Mouse (Mus musculus): Measurements from ENCODE around the gene Dgkb. TPM values are rescaled to one million over a fixed set of nuclear protein-coding genes. Genes with fewer than 3 reads are reported as not detected.

Dgkb gene
- polyA plus RNA-seq, 1 experiment: 0.07 TPM

DNA sequence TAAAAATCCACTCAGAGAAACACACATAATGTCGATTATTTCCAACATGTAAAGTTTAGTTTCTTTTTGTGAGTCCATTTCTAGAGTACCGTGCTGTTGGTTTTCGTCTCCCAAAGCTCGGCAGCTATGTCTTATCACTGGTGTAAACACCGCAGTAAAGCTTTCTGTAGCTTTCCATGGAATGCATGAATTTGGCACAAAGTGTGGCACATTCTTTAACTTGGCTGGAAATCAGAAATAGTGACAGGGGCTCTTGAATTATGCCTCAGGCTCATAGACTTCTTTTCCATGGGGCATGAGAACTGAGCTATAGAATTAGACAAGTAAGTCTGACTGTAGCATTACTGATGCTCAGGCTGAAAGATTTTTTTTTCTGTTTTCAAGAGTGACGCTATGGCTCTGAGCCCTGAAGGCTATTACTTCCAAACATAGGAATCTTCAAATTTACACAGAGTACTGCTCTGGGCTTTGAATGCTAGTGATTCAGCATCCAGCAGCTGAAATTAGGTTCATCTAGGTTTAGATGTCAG is 179.0 kb downstream of the Dgkb start:
- H3K27me3 ChIP-seq (ENCODE audit: control insufficient read depth, insufficient read depth, low read length): no peaks in the 10 kb centered on the region
- H3K27ac ChIP-seq (ENCODE audit: control insufficient read depth, insufficient read depth, low read depth, low read length): no peak overlapping the region
- no peaks in the 10 kb centered on the region for H3K36me3 ChIP-seq (ENCODE audit: control insufficient read depth, insufficient read depth, low read length)
- TF ChIP-seq POLR2A (IDR thresholded peaks at IDR 0.05; ENCODE audit: control insufficient read depth, low read depth, low read length): no peak
- TF ChIP-seq CTCF (IDR thresholded peaks at IDR 0.05; ENCODE audit: control insufficient read depth, insufficient read depth, insufficient replicate concordance, low read depth, low read length): no peak
- H3K4me1 ChIP-seq (ENCODE audit: control insufficient read depth, insufficient read depth, low read length): no peaks in the 10 kb centered on the region
- no peak overlapping the region for H3K4me3 ChIP-seq (ENCODE audit: control insufficient read depth, low read depth, low read length)

DNA sequence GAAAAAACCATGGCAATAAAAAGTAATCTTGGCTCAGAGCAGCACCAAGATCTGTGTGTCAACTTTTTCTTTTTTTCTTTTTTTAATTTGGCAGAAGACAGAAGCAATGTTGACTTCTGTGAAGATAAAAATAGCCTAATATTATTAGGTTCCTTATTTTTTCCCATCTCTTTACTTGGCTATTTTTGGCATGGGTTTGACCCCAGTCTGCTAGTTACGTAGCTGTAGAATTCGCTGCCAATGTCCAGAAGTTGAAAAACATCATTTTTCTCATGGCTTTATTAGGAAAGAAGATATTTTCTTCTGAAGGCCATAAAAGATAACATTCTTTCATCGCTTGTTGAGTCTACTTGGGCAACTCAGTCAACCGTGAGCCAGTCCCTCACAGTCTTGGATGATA is 200.1 kb downstream of the Dgkb start:
- no peak overlapping the region for H3K27ac ChIP-seq (ENCODE audit: control insufficient read depth, insufficient read depth, low read depth, low read length)
- TF ChIP-seq POLR2A (IDR thresholded peaks at IDR 0.05; ENCODE audit: control insufficient read depth, low read depth, low read length) (no peak), CTCF (IDR thresholded peaks at IDR 0.05; ENCODE audit: control insufficient read depth, insufficient read depth, insufficient replicate concordance, low read depth, low read length) (no peak)
- no peaks in the 10 kb centered on the region for H3K36me3 ChIP-seq (ENCODE audit: control insufficient read depth, insufficient read depth, low read length)
- H3K4me1 ChIP-seq (ENCODE audit: control insufficient read depth, insufficient read depth, low read length): no peaks in the 10 kb centered on the region
- H3K27me3 ChIP-seq (ENCODE audit: control insufficient read depth, insufficient read depth, low read length): no peaks in the 10 kb centered on the region
- no peak overlapping the region for H3K4me3 ChIP-seq (ENCODE audit: control insufficient read depth, low read depth, low read length)

DNA sequence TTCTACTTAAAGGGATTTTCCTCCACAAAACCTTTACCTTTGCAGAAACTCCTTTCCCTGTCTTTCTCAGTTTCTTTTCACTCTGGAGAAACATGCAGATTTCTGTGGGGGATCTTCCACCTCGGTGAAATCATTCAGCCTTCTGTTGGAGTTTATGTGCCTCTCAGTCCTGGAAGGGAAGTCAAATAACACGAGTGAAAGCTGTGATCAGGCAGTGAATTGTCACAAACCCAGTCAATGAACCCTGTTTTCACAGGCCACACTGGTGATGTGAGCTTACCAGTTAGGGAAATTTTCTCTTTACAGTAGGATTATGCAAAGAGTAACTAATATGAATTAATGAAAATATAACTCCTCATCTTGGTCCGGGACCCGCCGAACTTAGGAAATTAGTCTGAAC is 229.7 kb downstream of the Dgkb start:
- H3K4me1 ChIP-seq (ENCODE audit: control insufficient read depth, insufficient read depth, low read length): no peaks in the 10 kb centered on the region
- H3K27ac ChIP-seq (ENCODE audit: control insufficient read depth, insufficient read depth, low read depth, low read length): no peak overlapping the region
- H3K27me3 ChIP-seq (ENCODE audit: control insufficient read depth, insufficient read depth, low read length): no peaks in the 10 kb centered on the region
- H3K36me3 ChIP-seq (ENCODE audit: control insufficient read depth, insufficient read depth, low read length): no peaks in the 10 kb centered on the region
- H3K4me3 ChIP-seq (ENCODE audit: control insufficient read depth, low read depth, low read length): no peak overlapping the region
- TF ChIP-seq CTCF (IDR thresholded peaks at IDR 0.05; ENCODE audit: control insufficient read depth, insufficient read depth, insufficient replicate concordance, low read depth, low read length) (no peak), POLR2A (IDR thresholded peaks at IDR 0.05; ENCODE audit: control insufficient read depth, low read depth, low read length) (no peak)

DNA sequence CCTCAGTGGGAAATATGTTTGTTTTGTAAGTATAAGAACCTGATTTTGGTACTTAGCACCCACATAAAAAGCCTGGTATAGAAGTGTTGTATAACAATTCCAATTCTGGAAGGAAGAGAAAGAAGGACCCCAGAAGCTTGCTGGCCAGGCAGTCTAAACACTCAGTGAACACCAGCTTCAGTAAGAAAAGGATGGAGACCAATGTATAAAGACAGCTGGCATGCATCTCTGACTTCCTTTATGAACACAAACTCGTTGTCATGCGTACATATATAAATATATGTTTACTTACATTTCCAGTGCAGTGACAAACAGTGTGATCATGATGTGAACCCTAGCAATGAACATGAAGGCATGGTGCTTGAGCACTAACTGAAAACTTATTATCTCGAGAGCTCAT is 270.7 kb downstream of the Dgkb start:
- Histone ChIP-seq H3K4me3 (ENCODE audit: control insufficient read depth, low read depth, low read length) (no peak overlapping the region), H3K36me3 (ENCODE audit: control insufficient read depth, insufficient read depth, low read length) (no peaks in the 10 kb centered on the region), H3K27ac (ENCODE audit: control insufficient read depth, insufficient read depth, low read depth, low read length) (no peak overlapping the region), H3K4me1 (ENCODE audit: control insufficient read depth, insufficient read depth, low read length) (no peaks in the 10 kb centered on the region), H3K27me3 (ENCODE audit: control insufficient read depth, insufficient read depth, low read length) (no peaks in the 10 kb centered on the region)
- no peak for TF ChIP-seq CTCF (IDR thresholded peaks at IDR 0.05; ENCODE audit: control insufficient read depth, insufficient read depth, insufficient replicate concordance, low read depth, low read length)
- no peak for TF ChIP-seq POLR2A (IDR thresholded peaks at IDR 0.05; ENCODE audit: control insufficient read depth, low read depth, low read length)

DNA sequence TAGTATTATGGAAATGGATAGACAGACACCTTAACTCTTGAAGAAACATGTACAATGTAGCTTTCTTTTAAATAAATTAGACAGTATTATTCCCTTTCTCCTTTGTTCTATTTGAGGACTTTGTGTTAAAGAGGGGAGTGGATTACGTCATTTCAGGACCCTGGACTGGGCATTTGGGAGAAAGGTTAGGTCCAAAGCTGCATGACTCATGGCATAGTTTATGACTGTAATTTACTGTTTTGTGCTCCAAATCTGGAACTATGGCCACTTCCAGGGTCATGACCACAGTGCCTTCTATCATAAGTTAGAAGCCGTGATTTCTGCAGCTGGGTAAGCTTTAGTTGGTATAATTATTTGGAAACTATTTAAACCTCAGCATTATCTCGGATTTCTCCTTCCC is 294.4 kb downstream of the Dgkb start:
- H3K27ac ChIP-seq (ENCODE audit: control insufficient read depth, insufficient read depth, low read depth, low read length): no peak overlapping the region
- H3K4me1 ChIP-seq (ENCODE audit: control insufficient read depth, insufficient read depth, low read length): no peaks in the 10 kb centered on the region
- TF ChIP-seq CTCF (IDR thresholded peaks at IDR 0.05; ENCODE audit: control insufficient read depth, insufficient read depth, insufficient replicate concordance, low read depth, low read length): no peak
- TF ChIP-seq POLR2A (IDR thresholded peaks at IDR 0.05; ENCODE audit: control insufficient read depth, low read depth, low read length): no peak
- no peaks in the 10 kb centered on the region for H3K36me3 ChIP-seq (ENCODE audit: control insufficient read depth, insufficient read depth, low read length)
- no peaks in the 10 kb centered on the region for H3K27me3 ChIP-seq (ENCODE audit: control insufficient read depth, insufficient read depth, low read length)
- no peak overlapping the region for H3K4me3 ChIP-seq (ENCODE audit: control insufficient read depth, low read depth, low read length)

DNA sequence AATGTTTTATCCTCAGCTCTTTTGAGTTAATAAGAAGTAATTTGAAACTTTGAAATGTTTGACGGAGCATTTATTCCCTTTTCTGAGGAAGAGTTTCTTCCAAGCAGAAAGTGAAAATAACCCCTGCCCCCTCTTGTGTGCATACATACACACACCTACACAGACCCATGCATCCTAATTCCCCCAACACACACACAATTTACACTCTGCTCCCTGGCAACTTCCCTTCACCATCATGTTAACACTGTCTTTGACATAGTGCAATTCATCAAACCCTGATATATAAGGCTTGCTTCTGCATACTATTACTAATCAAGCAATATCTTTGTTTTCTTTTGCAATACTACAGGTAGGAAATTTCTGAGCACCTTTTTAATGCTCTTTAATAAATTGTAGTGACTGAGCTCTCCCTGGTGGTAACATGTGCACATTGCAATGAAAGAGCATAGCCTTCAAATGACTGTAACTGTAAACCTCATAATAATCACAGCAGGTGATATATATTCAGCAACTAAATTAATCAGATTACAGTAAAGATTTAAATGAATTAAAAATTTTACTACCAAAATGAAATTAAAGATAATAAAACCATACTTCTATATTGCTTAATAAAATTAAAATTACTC is 297.6 kb downstream of the Dgkb start:
- Histone ChIP-seq H3K36me3 (ENCODE audit: control insufficient read depth, insufficient read depth, low read length) (no peaks in the 10 kb centered on the region), H3K4me3 (ENCODE audit: control insufficient read depth, low read depth, low read length) (no peak overlapping the region), H3K27ac (ENCODE audit: control insufficient read depth, insufficient read depth, low read depth, low read length) (no peak overlapping the region), H3K4me1 (ENCODE audit: control insufficient read depth, insufficient read depth, low read length) (no peaks in the 10 kb centered on the region), H3K27me3 (ENCODE audit: control insufficient read depth, insufficient read depth, low read length) (no peaks in the 10 kb centered on the region)
- no peak for TF ChIP-seq CTCF (IDR thresholded peaks at IDR 0.05; ENCODE audit: control insufficient read depth, insufficient read depth, insufficient replicate concordance, low read depth, low read length)
- no peak for TF ChIP-seq POLR2A (IDR thresholded peaks at IDR 0.05; ENCODE audit: control insufficient read depth, low read depth, low read length)

DNA sequence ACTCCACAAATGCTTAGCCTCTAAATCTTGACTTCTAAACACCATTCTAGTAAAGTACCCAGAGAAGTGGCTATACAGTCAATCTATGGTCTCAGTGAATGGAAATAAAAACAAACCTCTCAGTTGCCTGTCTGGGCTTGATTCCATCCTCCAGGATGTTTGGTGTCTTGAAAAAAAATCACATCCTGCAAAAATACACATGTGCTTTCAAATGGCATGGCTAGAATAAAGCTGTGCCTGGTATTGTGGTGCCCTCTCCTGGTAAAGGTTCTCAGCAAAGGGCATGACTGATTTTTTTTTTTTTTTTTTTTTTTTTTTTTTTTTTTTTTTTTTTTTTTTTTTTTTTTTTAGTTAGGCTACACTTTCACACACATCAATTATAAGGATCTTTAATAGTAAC is 306.0 kb downstream of the Dgkb start:
- Histone ChIP-seq H3K4me1 (ENCODE audit: control insufficient read depth, insufficient read depth, low read length) (no peaks in the 10 kb centered on the region), H3K36me3 (ENCODE audit: control insufficient read depth, insufficient read depth, low read length) (no peaks in the 10 kb centered on the region), H3K27ac (ENCODE audit: control insufficient read depth, insufficient read depth, low read depth, low read length) (no peak overlapping the region), H3K27me3 (ENCODE audit: control insufficient read depth, insufficient read depth, low read length) (no peaks in the 10 kb centered on the region), H3K4me3 (ENCODE audit: control insufficient read depth, low read depth, low read length) (no peak overlapping the region)
- no peak for TF ChIP-seq POLR2A (IDR thresholded peaks at IDR 0.05; ENCODE audit: control insufficient read depth, low read depth, low read length)
- TF ChIP-seq CTCF (IDR thresholded peaks at IDR 0.05; ENCODE audit: control insufficient read depth, insufficient read depth, insufficient replicate concordance, low read depth, low read length): no peak

Data from testis, adult 2 months (tissue).